Mouse (Mus musculus) spleen, adult 10 weeks (tissue): ENCODE results near the gene Dnaja2. TPM values are rescaled to one million over a fixed set of nuclear protein-coding genes. Genes with fewer than 3 reads are reported as not detected.

Experiments
- polyA plus RNA-seq: library from polyadenylated mRNA; stranded (reverse); fragments of 350-450 nt; fragmentation: Illumina TruSeq; extraction: RNeasy Lipid Tissue Mini Kit (QIAGEN cat#74804); gene quantifications from one replicate; pipeline ENCODE4 v1.2.3, GENCODE M21; 2015; ENCODE audit warnings: low replicate concordance; ENCODE audit not compliant: insufficient read depth

Dnaja2 gene
- polyA plus RNA-seq, result 160 TPM

DNA sequence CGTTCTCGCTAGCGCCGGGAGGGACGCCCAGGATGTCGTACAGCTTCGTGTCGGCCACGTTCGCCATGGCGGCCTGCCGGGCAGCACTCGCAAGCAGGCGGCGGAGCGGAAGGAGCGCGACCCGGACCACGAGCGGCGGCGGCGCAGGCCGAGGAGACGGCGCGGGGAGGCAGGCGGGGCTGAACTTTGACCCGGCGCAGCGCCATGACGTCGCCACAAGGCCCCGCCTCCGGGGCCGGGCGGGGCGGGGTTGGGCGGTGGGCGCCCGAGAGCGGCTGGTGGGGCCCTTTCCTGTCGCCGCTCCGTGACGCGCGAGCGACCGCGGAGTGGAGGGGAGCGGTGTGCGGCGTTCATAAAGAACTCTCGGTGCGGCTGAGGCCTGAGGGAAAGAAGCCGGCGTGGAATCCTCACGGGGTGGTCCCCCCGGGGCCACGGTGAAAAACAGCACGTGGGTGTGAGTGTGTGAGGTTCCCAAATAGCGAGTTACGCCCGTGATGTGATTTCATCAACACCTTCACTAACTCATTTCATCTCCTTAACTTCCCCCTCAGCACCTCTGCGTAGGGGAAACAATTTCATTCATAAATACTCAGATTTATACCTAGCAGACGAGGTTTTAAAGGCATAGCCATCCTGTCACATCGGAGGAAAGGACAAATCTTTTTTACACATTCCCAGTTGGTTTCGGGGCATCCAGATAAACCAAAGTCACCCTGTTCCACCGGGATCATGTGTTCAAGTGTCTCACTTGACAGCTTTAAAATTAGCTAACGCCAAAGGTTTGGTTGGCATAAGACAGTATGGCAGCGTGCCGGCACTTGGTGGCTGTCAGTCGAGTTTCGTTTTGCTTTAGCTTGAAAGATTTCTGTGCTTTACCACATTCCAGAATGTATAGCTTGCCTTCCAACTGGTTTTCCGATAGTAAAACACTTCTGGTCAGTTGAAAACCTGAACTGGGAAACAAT is at the start of gene Dnaja2:
Dnaja2 (minus strand) TSS at position 164 of the 965 bp plus-strand sequence.

DNA sequence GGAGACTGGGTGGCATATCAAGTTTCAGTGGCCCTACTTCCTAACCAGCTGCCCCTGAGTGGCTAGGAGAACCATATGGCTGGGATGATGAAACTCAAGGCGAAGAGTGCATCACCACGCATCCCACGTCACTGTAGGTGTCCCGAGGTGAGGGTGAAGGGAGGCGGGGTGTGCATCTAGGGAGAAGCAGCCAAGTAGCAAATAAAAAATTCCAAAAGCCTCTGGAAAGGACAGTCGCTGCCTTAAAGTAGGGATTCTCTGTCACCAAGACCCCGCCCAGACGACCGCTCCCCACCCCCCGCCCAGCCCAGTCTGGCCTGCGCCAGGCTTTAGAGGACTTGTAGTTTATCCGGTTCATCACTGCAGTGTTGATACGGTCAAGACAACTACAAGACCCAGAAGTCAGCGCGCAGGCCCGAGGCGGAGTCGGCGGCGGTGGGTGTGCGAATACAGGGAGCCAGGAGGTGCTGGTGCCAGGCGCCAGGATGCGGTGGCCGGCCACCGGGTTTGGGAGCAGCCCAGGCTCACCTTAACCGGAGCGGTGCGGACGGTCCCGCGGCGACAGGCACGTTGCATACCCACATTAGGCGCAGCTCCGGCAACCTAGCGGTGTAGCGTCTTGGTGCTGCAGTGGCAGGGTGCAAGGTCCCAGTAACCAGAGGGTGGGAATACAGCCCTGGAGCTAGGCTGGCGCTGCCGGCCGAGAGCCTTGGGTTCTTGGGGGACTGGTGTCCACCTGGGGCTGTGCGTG is 62.8 kb downstream of the Dnaja2 start, which contains the start of gene Gpt2:
Gpt2 (plus strand) TSS at position 452 of the 751 bp plus-strand sequence.

Other genes with a start within 250 kb of the Dnaja2 start
- 15.2 TPM for gene Mylk3, start 169.0 kb downstream of the Dnaja2 start, polyA plus RNA-seq
- gene 4921524J17Rik, start 122.5 kb downstream of the Dnaja2 start, polyA plus RNA-seq, result 20.0 TPM
- 2.3 TPM for gene Gpt2, start 62.8 kb downstream of the Dnaja2 start, polyA plus RNA-seq
- 3.8 TPM for gene Neto2, start 145.6 kb upstream of the Dnaja2 start, polyA plus RNA-seq